20 mouse cellular contexts compared by ENCODE assay signal in the genomic region with DNA sequence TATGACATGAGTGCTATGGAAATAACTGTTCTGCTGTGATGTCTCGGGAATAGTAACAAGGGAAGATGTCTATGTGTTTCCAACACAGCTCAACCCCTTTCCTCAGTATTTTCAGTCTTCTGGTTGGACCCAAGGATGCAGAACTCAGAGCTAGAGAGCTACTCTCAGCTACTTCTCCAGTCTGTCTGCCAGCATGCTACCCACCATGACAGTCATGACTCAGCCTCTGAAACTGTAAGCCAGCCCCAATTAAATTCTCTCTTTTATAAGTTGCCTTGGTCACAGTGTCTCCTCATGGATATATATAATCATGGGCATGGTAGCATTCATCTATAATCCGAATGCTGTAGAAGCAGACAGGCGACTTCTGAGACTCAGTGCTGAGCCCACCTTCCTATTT. TPM values are rescaled to one million over a fixed set of nuclear protein-coding genes. Genes with fewer than 3 reads are reported as not detected.
DNase-seq lines count a peak whose midpoint lies in the region; ATAC-seq lines count a peak whose summit lies in the region.
"Had no signal": no experiment of that assay in that cellular context is flagged by ENCODE, and none has a peak within 500 bp of the region (broad histone marks: within the 10 kb centered on the region; RNA-seq: fewer than 3 reads in every experiment).

No protein-coding gene starts in this region.

- DNase-seq in frontal cortex, postnatal 10 days (ENCODE audit: low spot score in 2 of 2), result no peak
- peak; percentile 45 for DNase-seq in right cerebral cortex, adult 18-20 months
- no peak for DNase-seq in right cerebral cortex, postnatal 36 days (ENCODE audit: low spot score in 2 of 2)
- no peak for DNase-seq in adrenal gland, postnatal 36 days
- DNase-seq: adrenal gland, adult 8-10 months; adrenal gland, postnatal 14 days; B cell, adult 2 months; cerebellum, adult 11-12 months; cerebellum, adult 2 months; cerebellum, adult 9-10 months; cerebellum, postnatal 10 days; cerebellum, postnatal 25 days; embryo, embryonic 11 days had no signal

- ATAC-seq in frontal cortex, adult (ENCODE audit: low TSS enrichment), result peak; percentile 66
- ATAC-seq: activated CD4-positive, CD25-positive, alpha-beta regulatory T cell, adult 4 months; CD4-positive, CD25-positive, alpha-beta regulatory T cell, adult 4 months; forebrain, embryonic 14.5 days; forebrain, embryonic 16.5 days; Patski had no signal

RNA-seq across cellular contexts. Expression of a gene that starts 47.9 kb away (rescaled TPM):
- total RNA-seq in adrenal gland, postnatal 36 days (2021), result 1 to 10 TPM in 1 of 2 experiments, under 1 TPM in 1; 0.70 to 1.9 TPM
- total RNA-seq: CH12.LX had no signal
